Mouse (Mus musculus) heart, embryonic 14.5 days (tissue): ENCODE data around the gene Vmn1r208. TPM values are rescaled to one million over a fixed set of nuclear protein-coding genes. Genes with fewer than 3 reads are reported as not detected.

Experiments
- polyA plus RNA-seq: library from polyadenylated mRNA; unstranded; fragments of >200 nt; fragmentation: Nextera tagmentation; extraction: Ambion mirVana; gene quantifications from 2 replicates; pipeline ENCODE4 v1.2.1, GENCODE M21; 2014

Vmn1r208 gene
- polyA plus RNA-seq, 1 experiment from 2014 or later = not detected

Other genes with a start within 250 kb of the Vmn1r208 start
- not detected in 2 replicates for gene Vmn1r204, start 224.2 kb downstream of the Vmn1r208 start, polyA plus RNA-seq
- not detected in 2 replicates for gene Vmn1r205, start 184.4 kb downstream of the Vmn1r208 start, polyA plus RNA-seq
- gene Vmn1r206, start 153.1 kb downstream of the Vmn1r208 start, polyA plus RNA-seq = not detected in 2 replicates
- gene Vmn1r207-ps, start 47.8 kb downstream of the Vmn1r208 start, polyA plus RNA-seq = not detected in 2 replicates
- not detected in 2 replicates for gene Vmn1r209, start 32.3 kb upstream of the Vmn1r208 start, polyA plus RNA-seq
- gene Vmn1r210, start 53.9 kb upstream of the Vmn1r208 start, polyA plus RNA-seq = not detected in 2 replicates
- gene Vmn1r211, start 80.2 kb upstream of the Vmn1r208 start, polyA plus RNA-seq = not detected in 2 replicates
- gene Vmn1r212, start 106.8 kb upstream of the Vmn1r208 start, polyA plus RNA-seq = not detected in 2 replicates
- not detected in 2 replicates for gene Vmn1r213, start 230.3 kb upstream of the Vmn1r208 start, polyA plus RNA-seq